Mouse (Mus musculus) MEL (cell line): ENCODE results near the gene Spred3. TPM values are rescaled to one million over a fixed set of nuclear protein-coding genes. Genes with fewer than 3 reads are reported as not detected.

Experiments
- DNase-seq: peaks from one replicate; pipeline ENCODE4 v3.0.0; 2011; ENCODE audit warnings: low read depth, low spot score
- H3K27ac ChIP-seq: 2 replicates; pipeline ENCODE4 v1.5.1; 2012; ENCODE audit warnings: low read depth, mild to moderate bottlenecking, control low read depth, low read length, moderate library complexity; ENCODE audit not compliant: control insufficient read depth
- H3K27me3 ChIP-seq, 2 experiments: fragments of 150-350 bp in 1 of 2; sonication (generic) in 1 of 2; 2 replicates each; pipeline ENCODE4 v1.6.1; 2012; ENCODE audit warnings: low read length in 2 of 2, mild to moderate bottlenecking in 2 of 2, improper control_type of control experiment in 1 of 2, moderate library complexity in 1 of 2; ENCODE audit not compliant: insufficient read depth in 2 of 2, control insufficient read depth in 1 of 2
- H3K36me3 ChIP-seq, 2 experiments: 2 replicates each; pipeline ENCODE4 v1.6.1; 2012 to 2014; ENCODE audit warnings: low read length in 2 of 2, improper control_type of control experiment in 1 of 2, inconsistent platforms in 1 of 2, mild to moderate bottlenecking in 1 of 2; ENCODE audit not compliant: insufficient read depth in 2 of 2, control insufficient read depth in 1 of 2
- H3K4me1 ChIP-seq, 2 experiments: fragments of 150-350 bp in 1 of 2; sonication (generic) in 1 of 2; 2 replicates each; pipeline ENCODE4 v1.6.1; 2012; ENCODE audit warnings: low read length in 2 of 2, improper control_type of control experiment in 1 of 2, mild to moderate bottlenecking in 1 of 2; ENCODE audit not compliant: insufficient read depth in 2 of 2, control insufficient read depth in 1 of 2
- H3K4me3 ChIP-seq, 2 experiments: fragments of 150-350 bp in 1 of 2; sonication (generic) in 1 of 2; 2 replicates each; pipeline ENCODE4 v1.5.1; 2012; ENCODE audit warnings: low read depth in 2 of 2, low read length in 2 of 2, mild to moderate bottlenecking in 2 of 2, moderate library complexity in 2 of 2, control low read depth in 1 of 2, improper control_type of control experiment in 1 of 2; ENCODE audit not compliant: control insufficient read depth in 1 of 2, insufficient read depth in 1 of 2
- H3K79me2 ChIP-seq: 2 replicates; pipeline ENCODE4 v1.6.1; 2012; ENCODE audit warnings: mild to moderate bottlenecking, low read length, moderate library complexity; ENCODE audit not compliant: control insufficient read depth, poor library complexity, insufficient read depth
- H3K9ac ChIP-seq: 2 replicates; pipeline ENCODE4 v1.6.1; 2012; ENCODE audit warnings: low read depth, mild to moderate bottlenecking, control low read depth, low read length, moderate library complexity; ENCODE audit not compliant: control insufficient read depth, poor library complexity, severe bottlenecking
- H3K9me3 ChIP-seq: fragments of 150-350 bp; sonication (generic); replicated peaks from 2 replicates; pipeline ENCODE4 v1.6.1; 2012; ENCODE audit warnings: mild to moderate bottlenecking, low read length, improper control_type of control experiment, moderate library complexity; ENCODE audit not compliant: insufficient read depth
- BHLHE40 ChIP-seq: IDR thresholded peaks from 2 replicates; pipeline ENCODE4 v1.6.1; 2012; ENCODE audit warnings: low read depth, mild to moderate bottlenecking, inconsistent platforms, low read length, improper control_type of control experiment, borderline replicate concordance
- CTCF ChIP-seq, 3 experiments: IDR thresholded peaks in 2 of 3; conservative IDR thresholded peaks in 1 of 3; 2 replicates each; pipeline ENCODE4 v1.5.1; 2011 to 2012; ENCODE audit warnings: low read length in 3 of 3, low read depth in 2 of 3, mild to moderate bottlenecking in 2 of 3, improper control_type of control experiment in 1 of 3, inconsistent platforms in 1 of 3, mixed read lengths in 1 of 3, moderate library complexity in 1 of 3; ENCODE audit not compliant: control insufficient read depth in 1 of 3, insufficient read depth in 1 of 3, poor library complexity in 1 of 3, severe bottlenecking in 1 of 3
- ELF1 ChIP-seq: IDR thresholded peaks from 2 replicates; pipeline ENCODE4 v1.6.1; 2014; ENCODE audit warnings: low read depth, mild to moderate bottlenecking, inconsistent platforms, low read length, improper control_type of control experiment, moderate library complexity
- ETS1 ChIP-seq: IDR thresholded peaks from 2 replicates; pipeline ENCODE4 v1.6.1; 2012; ENCODE audit warnings: low read depth, mild to moderate bottlenecking, inconsistent platforms, low read length, improper control_type of control experiment, moderate library complexity
- GATA1 ChIP-seq: IDR thresholded peaks from 2 replicates; pipeline ENCODE4 v1.6.1; 2011; ENCODE audit warnings: low read depth, low read length, improper control_type of control experiment
- HCFC1 ChIP-seq: IDR thresholded peaks from 2 replicates; pipeline ENCODE4 v1.6.1; 2012; ENCODE audit warnings: low read depth, mild to moderate bottlenecking, inconsistent platforms, low read length, improper control_type of control experiment, moderate library complexity
- MAX ChIP-seq: IDR thresholded peaks from 2 replicates; pipeline ENCODE4 v1.6.1; 2011; ENCODE audit warnings: low read length, improper control_type of control experiment
- MAZ ChIP-seq: IDR thresholded peaks from 2 replicates; pipeline ENCODE4 v1.6.1; 2012; ENCODE audit warnings: low read depth, mild to moderate bottlenecking, inconsistent platforms, low read length, improper control_type of control experiment
- MXI1 ChIP-seq: IDR thresholded peaks from 2 replicates; pipeline ENCODE4 v1.6.1; 2011; ENCODE audit warnings: mild to moderate bottlenecking, low read depth, low read length, improper control_type of control experiment
- MYC ChIP-seq: IDR thresholded peaks from 2 replicates; pipeline ENCODE4 v1.6.1; 2011; ENCODE audit warnings: low read depth, mild to moderate bottlenecking, low read length, improper control_type of control experiment, moderate library complexity
- POLR2A ChIP-seq, 2 experiments: IDR thresholded peaks; 2 replicates each; pipeline ENCODE4 v1.6.1; 2011 to 2012; ENCODE audit warnings: low read length in 2 of 2, mild to moderate bottlenecking in 2 of 2, control low read depth in 1 of 2, improper control_type of control experiment in 1 of 2, low read depth in 1 of 2, moderate library complexity in 1 of 2; ENCODE audit not compliant: control insufficient read depth in 1 of 2, insufficient read depth in 1 of 2, poor library complexity in 1 of 2
- RAD21 ChIP-seq: IDR thresholded peaks from 2 replicates; pipeline ENCODE4 v1.6.1; 2011; ENCODE audit warnings: mild to moderate bottlenecking, low read depth, low read length, improper control_type of control experiment
- SIN3A ChIP-seq: IDR thresholded peaks from 2 replicates; pipeline ENCODE4 v1.6.1; 2012; ENCODE audit warnings: low read length, improper control_type of control experiment, inconsistent platforms
- SMC3 ChIP-seq: IDR thresholded peaks from 2 replicates; pipeline ENCODE4 v1.6.1; 2011; ENCODE audit warnings: low read depth, low read length, improper control_type of control experiment
- TCF12 ChIP-seq: IDR thresholded peaks from 2 replicates; pipeline ENCODE4 v1.6.1; 2014; ENCODE audit warnings: low read depth, mild to moderate bottlenecking, inconsistent platforms, low read length, improper control_type of control experiment, moderate library complexity
- UBTF ChIP-seq: IDR thresholded peaks from 2 replicates; pipeline ENCODE4 v1.6.1; 2012; ENCODE audit warnings: low read depth, mild to moderate bottlenecking, inconsistent platforms, low read length, improper control_type of control experiment, moderate library complexity, borderline replicate concordance; ENCODE audit not compliant: insufficient read depth
- USF1 ChIP-seq: IDR thresholded peaks from 2 replicates; pipeline ENCODE4 v1.6.1; 2014; ENCODE audit warnings: low read depth, mild to moderate bottlenecking, inconsistent platforms, low read length, improper control_type of control experiment, moderate library complexity
- USF2 ChIP-seq, 2 experiments: IDR thresholded peaks; 2 replicates each; pipeline ENCODE4 v1.6.1; 2011 to 2012; ENCODE audit warnings: improper control_type of control experiment in 2 of 2, low read length in 2 of 2, borderline replicate concordance in 1 of 2, inconsistent platforms in 1 of 2, low read depth in 1 of 2, mild to moderate bottlenecking in 1 of 2; ENCODE audit not compliant: insufficient read depth in 1 of 2
- ZC3H11A ChIP-seq: IDR thresholded peaks from 2 replicates; pipeline ENCODE4 v1.6.1; 2012; ENCODE audit warnings: low read depth, mild to moderate bottlenecking, inconsistent platforms, low read length, improper control_type of control experiment
- polyA plus RNA-seq, 2 experiments: library from polyadenylated mRNA; stranded (reverse) in 1 of 2; unstranded in 1 of 2; fragments of >175 nt in 1 of 2; fragments of >200 nt in 1 of 2; gene quantifications; 2 replicates each; pipeline versions ENCODE4 v1.2.1 to v1.2.4; 2012; ENCODE audit warnings: low replicate concordance in 2 of 2, low read depth in 1 of 2; ENCODE audit not compliant: insufficient read length in 2 of 2, insufficient read depth in 1 of 2, missing spikeins in 1 of 2
- total RNA-seq: library from RNA; depleted of rRNA; stranded (reverse); fragments of 300-350 nt; gene quantifications from 2 replicates; pipeline ENCODE4 v1.2.3, GENCODE M21; 2012

The Spred3 gene
- total and polyA plus RNA-seq, 3 experiments, result 0.42 to 3.9 TPM; not detected in 1

- H3K9ac ChIP-seq, result 0 out of 2 replicates have a peak overlapping the region, but pooled peaks have one; percentile 20
- no peaks in the 10 kb centered on the region for H3K27me3 ChIP-seq
- no peaks in the 10 kb centered on the region for H3K9me3 ChIP-seq
- TF ChIP-seq GATA1 (no peak), SIN3A (peak; percentile 98), HCFC1 (peak; percentile 17; the same call in 1 of the 2 replicates), CTCF (IDR thresholded peaks at IDR 0.05 in 2 of 3, conservative IDR thresholded peaks at IDR 0.05 in 1 of 3; ENCODE audit: control insufficient read depth in 1 of 3, insufficient read depth in 1 of 3, low read depth in 2 of 3, low read length in 3 of 3, poor library complexity in 1 of 3, severe bottlenecking in 1 of 3) (peak; percentile 73 to 95 (median 94)), MAZ (peak; percentile 61; the same call in 1 of the 2 replicates), BHLHE40 (peak; percentile 56; the same call in 1 of the 2 replicates), RAD21 (peak; percentile 94), ZC3H11A (peak; percentile 80), USF1 (peak; percentile 86), USF2 (IDR thresholded peaks at IDR 0.05; ENCODE audit: borderline replicate concordance in 1 of 2, insufficient read depth in 1 of 2, low read depth in 1 of 2, low read length in 2 of 2) (no peak), MXI1 (peak; percentile 99), MYC (peak; percentile 99), POLR2A (IDR thresholded peaks at IDR 0.05; ENCODE audit: control insufficient read depth in 1 of 2, insufficient read depth in 1 of 2, low read depth in 1 of 2, low read length in 2 of 2, poor library complexity in 1 of 2) (no peak), SMC3 (peak; percentile 75), TCF12 (0 out of 2 replicates have a peak, but pooled peaks have one; percentile 10), MAX (peak; percentile 99)
- peak; percentile 87 for DNase-seq
- H3K4me1 ChIP-seq, result peaks cover 0 to 6% of the 10 kb centered on the region in 2 experiments; a peak in 1 of 4 replicates
- no peak overlapping the region for H3K4me3 ChIP-seq
- no peaks in the 10 kb centered on the region for H3K79me2 ChIP-seq
- no peaks in the 10 kb centered on the region; a peak in 1 of 4 replicates for H3K36me3 ChIP-seq
- H3K27ac ChIP-seq, result no peak overlapping the region
These were observed 43.9 kb downstream of the Spred3 start for GRCm38 (mm10) chr7:29126173-29126915.

GRCm38 (mm10) chr7:29124970-29125369, 45.2 kb downstream of the Spred3 start, which contains the start of gene Ryr1:
Ryr1 (minus strand) TSS chr7:29125179.
- peaks cover 0 to 6% of the 10 kb centered on the region in 2 experiments; a peak in 1 of 4 replicates for H3K4me1 ChIP-seq
- H3K9me3 ChIP-seq, result no peaks in the 10 kb centered on the region
- no peaks in the 10 kb centered on the region for H3K79me2 ChIP-seq
- no peak within 1 kb of the TSS for H3K27ac ChIP-seq
- H3K27me3 ChIP-seq, result no peaks in the 10 kb centered on the region
- no peaks in the 10 kb centered on the region; a peak in 1 of 4 replicates for H3K36me3 ChIP-seq
- TF ChIP-seq MXI1 (peak; percentile 45; the same call in 1 of the 2 replicates), ELF1 (no peak), POLR2A (IDR thresholded peaks at IDR 0.05; ENCODE audit: control insufficient read depth in 1 of 2, insufficient read depth in 1 of 2, low read depth in 1 of 2, low read length in 2 of 2, poor library complexity in 1 of 2) (peak in 1 of 2 experiments; percentile 34; a peak in 1 of 4 replicates), UBTF (no peak), ETS1 (no peak), MYC (no peak)
- H3K9ac ChIP-seq, result peak within 1 kb of the TSS; percentile 13; the same call in 1 of the 2 replicates
- DNase-seq, result peak; percentile 86
- H3K4me3 ChIP-seq, result peak within 1 kb of the TSS; percentile 16 to 22; a peak in 3 of 4 replicates
